Mouse (Mus musculus): Measurements from ENCODE around the gene Wdr27.

The Wdr27 gene

GRCm38 (mm10) chr17:14817975-14818374, 125.0 kb downstream of the Wdr27 start:
- 84% methylated on average over 2 of the region's 2 CpGs for WGBS

DNA sequence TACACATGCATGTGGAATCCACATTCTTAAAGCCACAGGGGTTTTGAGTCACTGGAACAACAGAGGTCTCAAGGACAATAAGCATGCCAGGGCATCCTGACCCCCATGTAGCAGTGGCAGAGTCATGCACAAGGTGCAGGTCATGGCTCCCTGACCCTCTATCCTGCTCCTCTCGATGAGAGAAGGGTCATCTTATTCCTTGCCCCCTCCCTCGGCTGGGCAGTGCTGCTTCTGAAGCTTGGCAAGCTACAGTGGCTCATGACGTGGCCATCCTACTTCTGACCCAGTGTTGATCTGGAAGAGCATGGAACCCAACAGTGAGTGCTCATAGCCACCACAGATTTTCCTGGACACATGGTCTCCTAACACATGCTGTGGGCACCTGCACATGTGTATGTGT, 126.9 kb downstream of the Wdr27 start:
- 81% methylated on average over 3 of the region's 3 CpGs for WGBS

DNA sequence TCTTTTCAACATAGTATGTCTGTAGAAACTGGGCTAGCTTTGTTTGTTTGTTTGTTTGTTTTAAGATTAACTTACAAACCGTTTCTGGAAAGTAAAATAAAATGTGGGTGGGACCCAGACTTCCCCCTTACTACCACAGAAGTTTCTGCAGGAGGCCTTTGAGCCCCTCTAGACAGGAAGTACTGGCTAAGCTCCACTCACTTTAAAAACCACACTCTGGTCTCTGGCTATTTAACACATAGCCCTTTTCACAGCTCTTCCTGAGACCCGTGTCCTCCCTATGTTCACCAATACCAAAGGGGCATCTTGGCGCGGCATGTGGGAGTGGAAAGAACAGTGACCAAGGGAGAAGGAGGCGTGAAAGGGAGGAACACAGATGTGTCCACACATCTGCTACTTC, 127.7 kb downstream of the Wdr27 start:
- WGBS: 79% methylated on average over 5 of the region's 5 CpGs

GRCm38 (mm10) chr17:14812631-14813030, 130.3 kb downstream of the Wdr27 start:
- WGBS: 88% methylated on average over 6 of the region's 6 CpGs

DNA sequence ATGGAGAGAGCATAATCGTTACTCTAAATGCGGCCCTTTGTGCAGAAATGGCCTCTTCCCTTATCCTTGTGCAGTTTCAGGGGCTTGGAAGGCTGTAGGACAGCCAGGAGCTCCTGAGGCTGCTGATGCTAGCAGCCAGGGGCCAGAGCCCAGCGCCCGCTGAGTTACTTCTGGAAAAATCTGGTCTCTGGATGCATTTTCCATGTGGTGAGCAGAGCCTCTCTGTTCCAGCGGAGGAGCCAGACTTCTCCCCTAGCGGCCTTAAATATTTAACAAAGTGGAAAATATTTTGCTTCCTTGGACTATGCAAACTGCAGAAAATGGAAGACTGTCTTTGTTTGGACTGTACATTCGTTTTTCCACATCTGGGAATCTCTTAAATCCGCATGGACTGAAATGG, 130.9 kb downstream of the Wdr27 start:
- 80% methylated on average over 8 of the region's 8 CpGs for WGBS

DNA sequence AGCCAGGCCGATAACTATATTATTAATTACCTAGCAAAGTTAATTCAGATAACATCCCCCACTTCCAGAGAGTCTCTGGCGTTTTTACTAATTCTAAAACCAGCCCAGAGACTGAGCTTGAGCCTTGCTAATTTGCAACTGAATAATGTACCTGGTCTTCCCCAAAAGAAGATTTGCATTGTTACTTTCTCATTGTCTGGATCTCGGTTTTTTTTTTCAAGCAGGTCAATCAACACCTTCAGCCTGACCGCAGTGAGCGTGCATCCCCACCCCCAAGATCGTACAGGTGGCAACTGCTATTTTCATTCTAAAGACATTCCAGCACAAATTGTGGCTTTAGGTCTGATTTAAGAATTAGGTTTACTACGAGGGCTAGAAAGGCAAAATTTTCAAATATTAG, 136.2 kb downstream of the Wdr27 start:
- 91% methylated on average over 7 of the region's 7 CpGs for WGBS

DNA sequence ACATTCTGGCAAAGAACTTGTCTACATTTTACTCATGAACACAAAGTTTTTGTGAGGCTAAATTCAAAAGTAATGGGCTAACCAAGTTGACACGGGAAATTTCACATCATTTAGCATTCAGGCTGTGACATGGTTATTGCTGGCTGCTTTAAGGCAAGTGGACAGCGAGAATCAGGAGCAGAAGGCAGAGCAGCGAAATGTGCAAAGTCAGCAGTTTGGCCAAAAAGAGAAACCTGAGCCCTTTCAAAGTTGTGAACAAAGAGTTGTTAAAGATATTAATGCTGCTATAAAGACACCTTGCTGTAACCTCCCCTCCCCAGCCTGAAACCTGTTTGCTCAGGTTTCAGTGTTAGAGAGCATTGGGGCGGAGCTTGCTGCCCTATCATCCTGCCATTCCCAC, 143.7 kb downstream of the Wdr27 start:
- WGBS: 87% methylated on average over 4 of the region's 4 CpGs

GRCm38 (mm10) chr17:14795074-14795473, 147.9 kb downstream of the Wdr27 start:
- 96% methylated on average over 4 of the region's 4 CpGs for WGBS

GRCm38 (mm10) chr17:14779356-14779755, 163.6 kb downstream of the Wdr27 start:
- WGBS: 88% methylated on average over 5 of the region's 5 CpGs

- 69% methylated on average over 4 of the region's 4 CpGs for WGBS
These were observed 171.6 kb downstream of the Wdr27 start for GRCm38 (mm10) chr17:14771339-14771738.

DNA sequence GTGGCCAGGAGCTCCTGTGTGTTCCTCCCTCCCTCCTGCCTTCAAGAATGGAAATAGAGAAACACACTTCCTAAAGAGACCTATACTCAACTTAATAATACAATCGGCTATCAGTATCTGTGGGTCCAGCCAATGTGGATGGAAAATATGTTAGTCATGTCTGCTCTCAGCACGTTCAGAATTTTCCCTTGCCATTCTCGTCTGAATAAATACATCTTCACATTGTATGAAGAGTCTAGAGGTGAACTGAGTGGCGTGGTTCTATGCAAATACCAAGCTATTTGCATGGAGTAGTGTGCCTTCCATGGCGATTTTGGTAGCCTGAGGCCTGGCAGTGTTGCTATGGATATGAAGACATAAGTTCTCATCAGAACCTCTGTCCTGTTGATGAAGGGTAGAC, 172.6 kb downstream of the Wdr27 start:
- WGBS: 86% methylated on average over 5 of the region's 5 CpGs
